Mouse (Mus musculus) liver, postnatal 0 days (tissue): Measurements from ENCODE around the gene Crhr2.

Source experiments
- CTCF ChIP-seq: sonication (generic); IDR thresholded peaks from 2 replicates; pipeline ENCODE4 v1.5.1; 2016; ENCODE audit warnings: antibody characterized with exemption, low read depth
- EP300 ChIP-seq: IDR thresholded peaks from 2 replicates; pipeline ENCODE4 v1.6.1; 2016; ENCODE audit warnings: antibody characterized with exemption, low read depth, mild to moderate bottlenecking

GRCm38 (mm10) chr6:55065903-55066302 lies 66.9 kb downstream of the Crhr2 start:
- TF ChIP-seq CTCF (no peak), EP300 (no peak)
